Mouse (Mus musculus) activated CD4-positive, CD25-positive, alpha-beta regulatory T cell (primary cell): ENCODE results near the gene Retsat. TPM values are rescaled to one million over a fixed set of nuclear protein-coding genes. Genes with fewer than 3 reads are reported as not detected.

ENCODE experiments used
- polyA plus RNA-seq, 2 experiments: library from polyadenylated mRNA; unstranded; fragments of 100-300 nt; shearing (Covaris generic); gene quantifications; one replicate each; pipeline ENCODE4 v1.2.1; 2017

Retsat gene
- polyA plus RNA-seq, result 1 to 10 TPM; 2.5 to 8.3 TPM

DNA sequence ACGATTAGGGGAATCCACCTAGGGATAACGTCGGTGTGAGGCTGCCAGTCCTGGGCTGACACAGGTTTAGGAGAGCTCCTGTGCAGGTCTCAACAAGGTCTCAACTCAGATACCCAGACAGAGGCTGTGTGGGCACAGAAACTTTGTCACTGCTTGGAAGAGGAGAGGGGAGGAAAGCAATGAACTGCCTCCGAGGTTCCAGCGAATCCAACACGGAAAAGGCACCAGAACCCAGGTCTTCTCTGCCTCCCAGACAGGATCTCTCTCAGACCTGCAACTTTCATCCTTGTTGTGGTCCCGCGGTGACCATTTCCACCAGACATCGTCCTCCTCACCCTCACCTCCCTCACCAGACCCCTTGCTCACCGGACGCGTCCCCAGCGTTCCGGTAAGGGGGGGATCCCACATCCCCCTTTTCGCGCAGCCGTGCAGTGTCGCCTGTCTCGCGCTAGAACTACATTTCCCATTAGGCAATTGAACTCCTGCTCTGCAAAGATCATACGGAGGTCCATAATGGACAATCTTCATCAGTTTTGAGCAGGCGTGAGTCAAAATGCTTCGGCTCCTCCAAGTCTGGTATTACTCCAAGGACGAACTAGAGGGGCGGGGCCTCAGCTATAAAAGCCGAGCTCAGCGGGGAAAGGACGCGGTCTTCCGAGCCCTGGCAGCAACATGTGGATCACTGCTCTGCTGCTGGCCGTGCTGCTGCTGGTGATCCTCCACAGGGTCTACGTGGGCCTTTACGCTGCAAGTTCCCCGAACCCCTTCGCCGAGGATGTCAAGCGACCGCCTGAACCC lies at the start of gene Retsat, which contains the start of gene Elmod3:
Gene Retsat, plus strand, starts transcription at position 520 of the 798 bp plus-strand sequence.
Gene Elmod3, minus strand, starts transcription at position 458 of the 798 bp plus-strand sequence.

DNA sequence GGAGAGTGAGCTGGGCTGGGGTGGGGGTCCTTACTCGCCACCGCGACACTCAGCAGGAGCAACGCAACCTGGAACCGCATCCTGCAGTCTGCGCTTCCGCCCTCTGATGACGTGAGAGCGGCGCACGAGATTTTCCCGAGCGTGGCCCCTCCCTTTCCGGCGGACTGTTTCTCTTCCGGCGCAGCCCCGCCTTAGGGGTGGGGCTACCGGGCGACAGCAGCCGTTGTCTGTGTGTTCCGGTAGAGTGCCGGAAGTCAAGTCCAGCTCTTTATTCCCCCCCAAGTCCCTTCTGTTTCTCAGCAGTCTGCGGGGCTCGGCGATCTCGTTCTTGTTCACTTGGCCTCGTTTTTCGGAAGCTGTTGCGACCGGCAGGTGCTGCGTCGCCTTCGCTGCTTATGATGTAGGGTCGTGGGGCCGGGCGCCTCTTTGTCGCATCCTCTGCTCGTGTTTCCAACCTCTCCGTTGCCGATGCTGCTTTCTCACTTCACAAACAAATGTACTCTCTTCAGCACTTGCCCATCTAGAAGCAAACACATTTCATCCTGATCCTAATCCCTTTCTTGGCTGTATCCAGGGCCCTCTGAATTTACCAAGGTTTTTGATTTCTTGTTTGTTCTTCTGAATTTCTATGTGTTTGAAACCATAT lies 18.5 kb downstream of the Retsat start, which contains the start of gene Tgoln1:
Gene Tgoln1, minus strand, starts transcription at position 358 of the 646 bp plus-strand sequence.

Other genes with a start within 250 kb of the Retsat start
- 1 to 10 TPM in 1 of 2 experiments, under 1 TPM in 1; 0.14 to 1.0 TPM for gene Tmem150a, start 243.0 kb upstream of the Retsat start, polyA plus RNA-seq
- gene Rnf181, start 231.5 kb upstream of the Retsat start, polyA plus RNA-seq, result 100 to 1,000 TPM; 133 to 139 TPM
- 10 to 100 TPM; 30.4 to 79.8 TPM for gene Vamp5, start 218.0 kb upstream of the Retsat start, polyA plus RNA-seq
- 100 to 1,000 TPM; 258 to 387 TPM for gene Vamp8, start 207.8 kb upstream of the Retsat start, polyA plus RNA-seq
- gene Ggcx, start 184.2 kb upstream of the Retsat start, polyA plus RNA-seq, result 10 to 100 TPM in 1 of 2 experiments, 1 to 10 TPM in 1; 8.2 to 11.6 TPM
- 100 to 1,000 TPM; 232 to 345 TPM for gene Mat2a, start 158.9 kb upstream of the Retsat start, polyA plus RNA-seq
- not detected for gene Sh2d6, start 76.8 kb upstream of the Retsat start, polyA plus RNA-seq
- gene Capg, start 54.1 kb upstream of the Retsat start, polyA plus RNA-seq, result 1,000 to 10,000 TPM in 1 of 2 experiments, 100 to 1,000 TPM in 1; 341 to 1,155 TPM
- 10 to 100 TPM; 14.1 to 22.7 TPM for gene Elmod3, start 62 bp upstream of the Retsat start, polyA plus RNA-seq
- 10 to 100 TPM; 92.4 to 95.9 TPM for gene Tgoln1, start 18.5 kb downstream of the Retsat start, polyA plus RNA-seq
- gene Tcf7l1, start 190.8 kb downstream of the Retsat start, polyA plus RNA-seq, result 10 to 100 TPM in 1 of 2 experiments, 1 to 10 TPM in 1; 2.0 to 10.7 TPM